Mouse (Mus musculus): ENCODE data around the gene Spata45. TPM values are rescaled to one million over a fixed set of nuclear protein-coding genes. Genes with fewer than 3 reads are reported as not detected.

Gene Spata45
- polyA plus RNA-seq (2012; fragmentation: generic; extraction: Trizol): not detected

DNA sequence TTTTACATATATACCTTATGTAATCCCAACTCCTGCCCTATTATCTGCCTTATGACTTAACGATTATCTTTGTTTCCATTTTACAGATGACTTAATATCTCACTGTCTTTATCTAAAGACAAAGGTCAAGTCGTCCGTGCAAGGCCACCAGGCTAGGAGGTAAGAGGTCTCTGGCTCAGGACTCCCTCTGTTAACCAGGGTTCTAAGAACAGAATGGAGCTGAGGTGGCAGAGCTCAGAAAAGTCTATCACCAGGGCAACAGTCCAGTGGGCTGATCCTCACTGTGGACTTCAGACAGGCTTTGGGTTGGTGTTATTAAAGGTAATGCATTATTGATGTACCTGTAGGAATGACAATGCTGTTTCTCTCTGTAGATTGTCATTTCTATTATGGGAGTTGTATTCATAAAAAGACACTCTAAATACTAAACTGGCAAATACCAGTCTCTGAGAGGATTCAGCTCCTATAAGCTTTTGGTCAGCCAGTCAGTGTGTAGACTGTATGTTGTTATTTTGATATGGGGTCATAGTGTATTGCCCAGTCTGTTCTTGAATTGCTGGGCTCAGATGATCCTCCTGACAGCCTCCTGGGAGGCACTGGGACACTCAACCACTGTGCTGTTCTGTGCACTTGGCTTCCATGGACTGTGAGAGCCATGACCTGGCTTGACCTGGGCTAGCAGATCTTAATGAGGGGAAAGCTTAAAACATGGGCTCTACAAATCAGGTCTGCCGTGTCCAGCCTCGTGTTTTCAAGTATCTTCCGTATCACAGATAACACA is at the start of gene Spata45:
Gene Spata45 (plus strand): TSS at position 86 of the 781 bp plus-strand sequence.
- TF ChIP-seq MYOD1 (IDR thresholded peaks at IDR 0.05; ENCODE audit: control insufficient read depth in 1 of 3, insufficient read length in 2 of 3, low read depth in 2 of 3) (no peak), CEBPB (IDR thresholded peaks at IDR 0.05; ENCODE audit: insufficient read depth, poor library complexity, severe bottlenecking) (no peak), REST (IDR thresholded peaks at IDR 0.05; ENCODE audit: insufficient read depth, insufficient read length) (no peak), POLR2A (IDR thresholded peaks at IDR 0.05; ENCODE audit: insufficient read length, low read depth) (no peak), TCF12 (IDR thresholded peaks at IDR 0.05; ENCODE audit: insufficient read depth, poor library complexity, severe bottlenecking) (no peak), SRF (IDR thresholded peaks at IDR 0.05; ENCODE audit: control insufficient read depth, insufficient read length, low read depth) (no peak), MAX (IDR thresholded peaks at IDR 0.05; ENCODE audit: low read depth) (no peak), POLR2AphosphoS2 (IDR thresholded peaks at IDR 0.05; ENCODE audit: insufficient read length, low read depth) (no peak), E2F4 (IDR thresholded peaks at IDR 0.05; ENCODE audit: insufficient read depth) (no peak), TCF3 (IDR thresholded peaks at IDR 0.05; ENCODE audit: insufficient read length, low read depth) (no peak), USF1 (IDR thresholded peaks at IDR 0.05; ENCODE audit: low read depth) (no peak), MYOG (IDR thresholded peaks at IDR 0.05; ENCODE audit: control insufficient read depth in 1 of 3, insufficient read depth in 1 of 3, insufficient read length in 2 of 3, low read depth in 2 of 3) (no peak)
- H3ac ChIP-seq (ENCODE audit: control insufficient read depth, insufficient read length): no peak within 1 kb of the TSS
- no peak within 1 kb of the TSS for H3K4me2 ChIP-seq (ENCODE audit: low read depth)
- no peak within 1 kb of the TSS for H3K4me3 ChIP-seq
- H3K27me3 ChIP-seq (ENCODE audit: control insufficient read depth, insufficient read depth, insufficient read length): no peaks in the 10 kb centered on the region
- no peaks in the 10 kb centered on the region for H3K36me3 ChIP-seq (ENCODE audit: control insufficient read depth, insufficient read depth)
- H3K79me2 ChIP-seq (ENCODE audit: control insufficient read depth, insufficient read depth): no peaks in the 10 kb centered on the region

DNA sequence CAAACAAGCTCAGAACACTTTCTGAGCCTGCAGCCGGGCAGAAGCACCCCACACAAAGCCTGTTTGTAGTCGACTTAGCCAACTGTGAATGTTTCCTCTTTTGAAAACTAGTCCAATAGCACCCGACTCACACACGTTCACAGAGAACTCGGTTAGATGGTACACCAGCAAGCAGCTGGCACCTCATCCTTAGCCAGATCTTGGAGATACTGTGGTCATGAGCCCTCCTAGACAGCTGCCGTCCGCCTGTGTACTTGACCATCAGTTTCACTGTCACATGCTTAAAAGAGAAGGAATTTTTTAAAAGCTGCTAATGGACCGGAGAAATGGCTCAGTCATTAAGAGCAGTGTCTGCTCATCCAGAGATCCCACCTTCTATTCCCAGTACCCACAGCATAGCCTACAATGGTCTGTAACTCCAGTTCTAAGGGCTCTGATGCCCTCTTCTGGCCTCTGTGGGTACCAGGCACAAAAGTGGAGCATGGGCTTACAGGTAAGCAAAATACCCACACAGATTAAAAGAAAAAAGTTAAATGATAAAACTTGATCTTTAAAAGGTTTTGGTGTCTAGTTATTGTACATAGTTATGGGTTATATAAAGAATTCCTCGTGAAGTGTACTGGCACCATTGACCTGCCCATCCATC is 46.9 kb upstream of the Spata45 start:
- TF ChIP-seq USF1 (IDR thresholded peaks at IDR 0.05; ENCODE audit: low read depth) (no peak), POLR2AphosphoS2 (IDR thresholded peaks at IDR 0.05; ENCODE audit: insufficient read length, low read depth) (no peak), MYOG (IDR thresholded peaks at IDR 0.05; ENCODE audit: control insufficient read depth in 1 of 3, insufficient read depth in 1 of 3, insufficient read length in 2 of 3, low read depth in 2 of 3) (peak; percentile 56 to 79 (median 72)), REST (IDR thresholded peaks at IDR 0.05; ENCODE audit: insufficient read depth, insufficient read length) (no peak), TCF3 (IDR thresholded peaks at IDR 0.05; ENCODE audit: insufficient read length, low read depth) (no peak), SRF (IDR thresholded peaks at IDR 0.05; ENCODE audit: control insufficient read depth, insufficient read length, low read depth) (no peak), MAX (IDR thresholded peaks at IDR 0.05; ENCODE audit: low read depth) (no peak), CEBPB (IDR thresholded peaks at IDR 0.05; ENCODE audit: insufficient read depth, poor library complexity, severe bottlenecking) (no peak), E2F4 (IDR thresholded peaks at IDR 0.05; ENCODE audit: insufficient read depth) (no peak), POLR2A (IDR thresholded peaks at IDR 0.05; ENCODE audit: insufficient read length, low read depth) (no peak), TCF12 (IDR thresholded peaks at IDR 0.05; ENCODE audit: insufficient read depth, poor library complexity, severe bottlenecking) (no peak), MYOD1 (IDR thresholded peaks at IDR 0.05; ENCODE audit: control insufficient read depth in 1 of 3, insufficient read length in 2 of 3, low read depth in 2 of 3) (peak in 2 of 3 experiments; percentile 57 to 76)
- Histone ChIP-seq H3ac (ENCODE audit: control insufficient read depth, insufficient read length) (no peak overlapping the region), H3K36me3 (ENCODE audit: control insufficient read depth, insufficient read depth) (no peaks in the 10 kb centered on the region), H3K4me3 (no peak overlapping the region), H3K4me2 (ENCODE audit: low read depth) (no peak overlapping the region), H3K27me3 (ENCODE audit: control insufficient read depth, insufficient read depth, insufficient read length) (no peaks in the 10 kb centered on the region), H3K79me2 (ENCODE audit: control insufficient read depth, insufficient read depth) (no peaks in the 10 kb centered on the region)

DNA sequence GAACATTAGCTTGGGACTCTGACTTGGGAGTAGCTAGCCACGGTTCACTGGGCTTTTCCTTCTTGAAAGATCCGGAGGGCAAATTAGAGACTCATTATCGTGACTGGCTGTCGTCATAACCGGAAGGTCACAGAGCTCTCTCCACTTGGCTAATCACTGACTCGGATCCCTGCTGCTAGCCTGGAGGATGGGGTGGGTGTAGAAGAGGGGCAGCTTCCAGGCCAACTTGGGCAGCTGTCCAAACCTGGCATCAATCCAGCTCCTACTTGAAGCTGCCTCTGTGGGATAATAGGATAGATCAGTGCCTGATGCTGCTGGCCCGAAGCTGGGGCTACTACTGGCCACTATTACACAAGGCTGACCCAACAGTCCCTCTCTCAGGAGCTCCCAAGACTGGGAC is 40.9 kb upstream of the Spata45 start:
- H3K36me3 ChIP-seq (ENCODE audit: control insufficient read depth, insufficient read depth): no peaks in the 10 kb centered on the region
- H3K27me3 ChIP-seq (ENCODE audit: control insufficient read depth, insufficient read depth, insufficient read length): no peaks in the 10 kb centered on the region
- H3K4me2 ChIP-seq (ENCODE audit: low read depth): no peak overlapping the region

DNA sequence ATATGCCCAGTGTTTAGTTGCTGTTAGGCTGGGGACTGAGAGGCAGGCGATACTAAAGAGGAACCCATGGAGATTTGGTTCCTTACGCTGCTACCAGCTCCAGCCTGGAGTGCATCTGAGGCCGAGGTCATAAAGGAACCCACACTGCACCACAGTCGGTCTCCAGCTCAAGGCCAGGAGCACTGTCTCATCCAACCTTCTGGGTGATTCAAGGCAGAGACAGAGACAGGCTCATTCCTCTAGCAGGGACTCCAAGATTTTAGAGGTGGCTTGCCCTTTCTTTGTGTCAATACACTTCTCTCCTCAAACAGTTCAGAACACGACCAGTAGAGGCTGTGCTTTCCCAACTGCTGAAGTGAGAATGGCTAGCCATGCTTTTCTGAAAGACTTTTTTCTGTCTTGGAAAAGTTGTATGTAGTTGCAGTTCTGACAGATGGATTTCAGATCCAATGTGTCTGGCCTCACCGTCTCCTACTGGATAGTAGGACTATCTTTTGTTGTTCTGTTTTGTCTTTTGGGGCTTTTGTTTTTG is 40.0 kb upstream of the Spata45 start:
- Histone ChIP-seq H3K4me3 (no peak overlapping the region), H3K36me3 (ENCODE audit: control insufficient read depth, insufficient read depth) (no peaks in the 10 kb centered on the region), H3K79me2 (ENCODE audit: control insufficient read depth, insufficient read depth) (no peaks in the 10 kb centered on the region), H3K27me3 (ENCODE audit: control insufficient read depth, insufficient read depth, insufficient read length) (no peaks in the 10 kb centered on the region), H3K4me2 (ENCODE audit: low read depth) (no peak overlapping the region), H3ac (ENCODE audit: control insufficient read depth, insufficient read length) (no peak overlapping the region)
- TF ChIP-seq POLR2A (IDR thresholded peaks at IDR 0.05; ENCODE audit: insufficient read length, low read depth) (no peak), POLR2AphosphoS2 (IDR thresholded peaks at IDR 0.05; ENCODE audit: insufficient read length, low read depth) (no peak), MYOG (IDR thresholded peaks at IDR 0.05; ENCODE audit: control insufficient read depth in 1 of 3, insufficient read depth in 1 of 3, insufficient read length in 2 of 3, low read depth in 2 of 3) (no peak), MAX (IDR thresholded peaks at IDR 0.05; ENCODE audit: low read depth) (no peak), TCF12 (IDR thresholded peaks at IDR 0.05; ENCODE audit: insufficient read depth, poor library complexity, severe bottlenecking) (no peak)

More for the DNA sequence above, 40.9 kb upstream of the Spata45 start:
- no peaks in the 10 kb centered on the region for H3K79me2 ChIP-seq (ENCODE audit: control insufficient read depth, insufficient read depth)
- no peak overlapping the region for H3ac ChIP-seq (ENCODE audit: control insufficient read depth, insufficient read length)
- H3K4me3 ChIP-seq: no peak overlapping the region
- no peak for TF ChIP-seq MYOG (IDR thresholded peaks at IDR 0.05; ENCODE audit: control insufficient read depth in 1 of 3, insufficient read depth in 1 of 3, insufficient read length in 2 of 3, low read depth in 2 of 3)
- no peak for TF ChIP-seq MAX (IDR thresholded peaks at IDR 0.05; ENCODE audit: low read depth)
- no peak for TF ChIP-seq MYOD1 (IDR thresholded peaks at IDR 0.05; ENCODE audit: control insufficient read depth in 1 of 3, insufficient read length in 2 of 3, low read depth in 2 of 3)
